ENCODE assay signal across 11 mouse cellular contexts in genomic region chr6:52504676-52505460, GRCm38 (mm10).
DNase-seq lines count a peak whose midpoint lies in the region; ATAC-seq lines count a peak whose summit lies in the region.
"Had no signal": no experiment of that assay in that cellular context is flagged by ENCODE, and none has a peak within 500 bp of the region (broad histone marks: within the 10 kb centered on the region; RNA-seq: fewer than 3 reads in every experiment).

No protein-coding gene starts in this region.

- 68% methylated on average over 8 of the region's 8 CpGs for WGBS in kidney, embryonic 14.5 days
- 83% methylated on average over 8 of the region's 8 CpGs for WGBS in midbrain, embryonic 10.5 days

- no peak overlapping the region for H3K4me3 ChIP-seq in kidney, embryonic 14.5 days (ENCODE audit: low read length)
- H3K4me3 ChIP-seq in midbrain, embryonic 10.5 days, result no peak overlapping the region
- H3K4me3 ChIP-seq: neural tube, embryonic 15.5 days; stomach, embryonic 15.5 days had no signal

- H3K4me2 ChIP-seq in kidney, embryonic 14.5 days (replicated peaks; ENCODE audit: low read depth, low read length), result no peak overlapping the region
- H3K4me2 ChIP-seq: neural tube, embryonic 15.5 days; stomach, embryonic 15.5 days had no signal

- DNase-seq in kidney, postnatal 25 days, result peak; percentile 22 to 42
- peak; percentile 52 for DNase-seq in adrenal gland, postnatal 25 days
- peak; percentile 85 to 87 for DNase-seq in cerebellum, postnatal 10 days
- DNase-seq in heart, postnatal 10 days, result peak; percentile 53 to 57
- DNase-seq in midbrain, embryonic 10.5 days (ENCODE audit: low spot score), result no peak
- DNase-seq in lung, postnatal 10 days, result no peak
- DNase-seq: forebrain, postnatal 0 days had no signal

- H3K9me3 ChIP-seq in kidney, embryonic 14.5 days (ENCODE audit: control insufficient read depth, low read length), result no peaks in the 10 kb centered on the region
- H3K9me3 ChIP-seq in midbrain, embryonic 10.5 days (replicated peaks), result no peaks in the 10 kb centered on the region
- H3K9me3 ChIP-seq: neural tube, embryonic 15.5 days; stomach, embryonic 15.5 days had no signal

- no peak overlapping the region for H3K9ac ChIP-seq in kidney, embryonic 14.5 days (ENCODE audit: low read depth, low read length)
- H3K9ac ChIP-seq: forebrain, postnatal 0 days; neural tube, embryonic 15.5 days; stomach, embryonic 15.5 days had no signal

- intact Hi-C loops in heart, postnatal 10 days (cut with DNase I), result no loop called here

- no peaks in the 10 kb centered on the region for H3K36me3 ChIP-seq in kidney, embryonic 14.5 days (ENCODE audit: control insufficient read depth, insufficient read depth, low read length)
- no peaks in the 10 kb centered on the region for H3K36me3 ChIP-seq in midbrain, embryonic 10.5 days
- H3K36me3 ChIP-seq: neural tube, embryonic 15.5 days; stomach, embryonic 15.5 days had no signal

- H3K27ac ChIP-seq in kidney, embryonic 14.5 days (ENCODE audit: low read depth, low read length), result no peak overlapping the region
- no peak overlapping the region for H3K27ac ChIP-seq in midbrain, embryonic 10.5 days (replicated peaks)
- H3K27ac ChIP-seq: neural tube, embryonic 15.5 days; stomach, embryonic 15.5 days had no signal

- no peak for ATAC-seq in kidney, embryonic 14.5 days (ENCODE audit: low FRiP score, low TSS enrichment)
- no peak for ATAC-seq in activated CD4-positive, CD25-positive, alpha-beta regulatory T cell, adult 4 months
- ATAC-seq: forebrain, postnatal 0 days had no signal

- no peaks in the 10 kb centered on the region for H3K4me1 ChIP-seq in kidney, embryonic 14.5 days (ENCODE audit: control insufficient read depth, insufficient read depth, low read length)
- no peaks in the 10 kb centered on the region for H3K4me1 ChIP-seq in midbrain, embryonic 10.5 days
- H3K4me1 ChIP-seq: stomach, embryonic 15.5 days had no signal

- peaks cover 3% of the 10 kb centered on the region; the same call in 1 of the 2 replicates for H3K27me3 ChIP-seq in kidney, embryonic 14.5 days (ENCODE audit: control insufficient read depth, insufficient read depth, low read length)
- no peaks in the 10 kb centered on the region for H3K27me3 ChIP-seq in midbrain, embryonic 10.5 days (ENCODE audit: low read depth, poor library complexity, severe bottlenecking)
- H3K27me3 ChIP-seq: neural tube, embryonic 15.5 days; stomach, embryonic 15.5 days had no signal

Comparison
In these comparisons a context has a peak if more than half of its experiments do, and no peak if none do; other contexts are left out.
1. DNase-seq: peak in kidney, postnatal 25 days (2 of 2), adrenal gland, postnatal 25 days (single experiment), cerebellum, postnatal 10 days (2 of 2) and heart, postnatal 10 days (2 of 2); none in midbrain, embryonic 10.5 days (single experiment) and lung, postnatal 10 days (single experiment).